Mouse (Mus musculus): ENCODE results near the gene Ccdc85c. TPM values are rescaled to one million over a fixed set of nuclear protein-coding genes. Genes with fewer than 3 reads are reported as not detected.

Ccdc85c gene
- 7.0 TPM for polyA plus RNA-seq (2012; fragmentation: generic; extraction: Trizol)
- long read RNA-seq, experiment 1, partial matches to known transcripts: 0 of 15 reads
- long read RNA-seq, experiment 1, other reads (novel, unspliced or antisense): 15 of 15 reads
- long read RNA-seq, experiment 2, partial matches to known transcripts: 0 of 1 reads
- long read RNA-seq, experiment 2, other reads (novel, unspliced or antisense): 1 of 1 reads

GRCm38 (mm10) chr12:108274661-108275507 lies at the start of gene Ccdc85c:
Ccdc85c (minus strand) TSS chr12:108275425.
- H3K4me3 ChIP-seq (ENCODE audit: insufficient read depth, poor library complexity, severe bottlenecking): peak within 1 kb of the TSS; percentile 43
- H3K27me3 ChIP-seq (ENCODE audit: control insufficient read depth, insufficient read depth, insufficient read length): no peaks in the 10 kb centered on the region
- no peaks in the 10 kb centered on the region for H3K79me2 ChIP-seq (ENCODE audit: control insufficient read depth, insufficient read depth)
- peaks cover 4% of the 10 kb centered on the region for H3K79me3 ChIP-seq (ENCODE audit: low read depth)
- TF ChIP-seq CEBPB (IDR thresholded peaks at IDR 0.05; ENCODE audit: low read depth) (no peak), USF1 (IDR thresholded peaks at IDR 0.05; ENCODE audit: low read depth) (no peak), MYOG (IDR thresholded peaks at IDR 0.05; ENCODE audit: control insufficient read depth, extremely low read depth, insufficient read length) (no peak), CTCF (IDR thresholded peaks at IDR 0.05; ENCODE audit: control insufficient read depth, insufficient read depth, insufficient read length) (no peak), MAX (IDR thresholded peaks at IDR 0.05) (no peak), MYOD1 (IDR thresholded peaks at IDR 0.05; ENCODE audit: control insufficient read depth, insufficient read length, low read depth) (no peak), FOSL1 (IDR thresholded peaks at IDR 0.05; ENCODE audit: insufficient read depth, low read length, poor library complexity, severe bottlenecking) (no peak)
- H3K36me3 ChIP-seq (ENCODE audit: control insufficient read depth, insufficient read depth): no peaks in the 10 kb centered on the region
- H3ac ChIP-seq (ENCODE audit: control insufficient read depth, insufficient read length, low read depth): peak within 1 kb of the TSS; percentile 87

GRCm38 (mm10) chr12:108320096-108320495 lies 44.9 kb upstream of the Ccdc85c start:
- H3K79me2 ChIP-seq (ENCODE audit: control insufficient read depth, insufficient read depth): no peaks in the 10 kb centered on the region
- TF ChIP-seq CTCF (IDR thresholded peaks at IDR 0.05; ENCODE audit: control insufficient read depth, insufficient read depth, insufficient read length) (no peak), MYOD1 (IDR thresholded peaks at IDR 0.05; ENCODE audit: control insufficient read depth, insufficient read length, low read depth) (no peak), CEBPB (IDR thresholded peaks at IDR 0.05; ENCODE audit: low read depth) (no peak), USF1 (IDR thresholded peaks at IDR 0.05; ENCODE audit: low read depth) (no peak), FOSL1 (IDR thresholded peaks at IDR 0.05; ENCODE audit: insufficient read depth, low read length, poor library complexity, severe bottlenecking) (no peak), MYOG (IDR thresholded peaks at IDR 0.05; ENCODE audit: control insufficient read depth, extremely low read depth, insufficient read length) (no peak), MAX (IDR thresholded peaks at IDR 0.05) (no peak)
- H3K4me3 ChIP-seq (ENCODE audit: insufficient read depth, poor library complexity, severe bottlenecking): no peak overlapping the region
- no peaks in the 10 kb centered on the region for H3K36me3 ChIP-seq (ENCODE audit: control insufficient read depth, insufficient read depth)
- H3K79me3 ChIP-seq (ENCODE audit: low read depth): no peaks in the 10 kb centered on the region
- no peak overlapping the region for H3ac ChIP-seq (ENCODE audit: control insufficient read depth, insufficient read length, low read depth)
- no peaks in the 10 kb centered on the region for H3K27me3 ChIP-seq (ENCODE audit: control insufficient read depth, insufficient read depth, insufficient read length)

GRCm38 (mm10) chr12:108318499-108318898 lies 43.3 kb upstream of the Ccdc85c start:
- H3K4me3 ChIP-seq (ENCODE audit: insufficient read depth, poor library complexity, severe bottlenecking): no peak overlapping the region
- H3ac ChIP-seq (ENCODE audit: control insufficient read depth, insufficient read length, low read depth): no peak overlapping the region

GRCm38 (mm10) chr12:108317826-108318430 lies 42.7 kb upstream of the Ccdc85c start:
- no peaks in the 10 kb centered on the region for H3K27me3 ChIP-seq (ENCODE audit: control insufficient read depth, insufficient read depth, insufficient read length)
- TF ChIP-seq MYOG (IDR thresholded peaks at IDR 0.05; ENCODE audit: control insufficient read depth, extremely low read depth, insufficient read length) (no peak), MAX (IDR thresholded peaks at IDR 0.05) (no peak), FOSL1 (IDR thresholded peaks at IDR 0.05; ENCODE audit: insufficient read depth, low read length, poor library complexity, severe bottlenecking) (no peak), USF1 (IDR thresholded peaks at IDR 0.05; ENCODE audit: low read depth) (no peak)
- H3ac ChIP-seq (ENCODE audit: control insufficient read depth, insufficient read length, low read depth): no peak overlapping the region
- H3K36me3 ChIP-seq (ENCODE audit: control insufficient read depth, insufficient read depth): no peaks in the 10 kb centered on the region
- H3K79me3 ChIP-seq (ENCODE audit: low read depth): no peaks in the 10 kb centered on the region
- no peak overlapping the region for H3K4me3 ChIP-seq (ENCODE audit: insufficient read depth, poor library complexity, severe bottlenecking)
- H3K79me2 ChIP-seq (ENCODE audit: control insufficient read depth, insufficient read depth): no peaks in the 10 kb centered on the region

More at GRCm38 (mm10) chr12:108318499-108318898, 43.3 kb upstream of the Ccdc85c start:
- no peaks in the 10 kb centered on the region for H3K79me3 ChIP-seq (ENCODE audit: low read depth)
- TF ChIP-seq FOSL1 (IDR thresholded peaks at IDR 0.05; ENCODE audit: insufficient read depth, low read length, poor library complexity, severe bottlenecking): no peak
- TF ChIP-seq USF1 (IDR thresholded peaks at IDR 0.05; ENCODE audit: low read depth): no peak
- TF ChIP-seq MYOG (IDR thresholded peaks at IDR 0.05; ENCODE audit: control insufficient read depth, extremely low read depth, insufficient read length): no peak
- no peak for TF ChIP-seq CTCF (IDR thresholded peaks at IDR 0.05; ENCODE audit: control insufficient read depth, insufficient read depth, insufficient read length)
- no peak for TF ChIP-seq CEBPB (IDR thresholded peaks at IDR 0.05; ENCODE audit: low read depth)
- no peak for TF ChIP-seq MAX (IDR thresholded peaks at IDR 0.05)
- TF ChIP-seq MYOD1 (IDR thresholded peaks at IDR 0.05; ENCODE audit: control insufficient read depth, insufficient read length, low read depth): no peak
- H3K36me3 ChIP-seq (ENCODE audit: control insufficient read depth, insufficient read depth): no peaks in the 10 kb centered on the region
- H3K79me2 ChIP-seq (ENCODE audit: control insufficient read depth, insufficient read depth): no peaks in the 10 kb centered on the region
- H3K27me3 ChIP-seq (ENCODE audit: control insufficient read depth, insufficient read depth, insufficient read length): no peaks in the 10 kb centered on the region

GRCm38 (mm10) chr12:108317201-108317738 lies 42.0 kb upstream of the Ccdc85c start:
- Histone ChIP-seq H3K4me3 (ENCODE audit: insufficient read depth, poor library complexity, severe bottlenecking) (no peak overlapping the region), H3K36me3 (ENCODE audit: control insufficient read depth, insufficient read depth) (no peaks in the 10 kb centered on the region), H3K79me3 (ENCODE audit: low read depth) (no peaks in the 10 kb centered on the region), H3ac (ENCODE audit: control insufficient read depth, insufficient read length, low read depth) (no peak overlapping the region), H3K27me3 (ENCODE audit: control insufficient read depth, insufficient read depth, insufficient read length) (no peaks in the 10 kb centered on the region), H3K79me2 (ENCODE audit: control insufficient read depth, insufficient read depth) (no peaks in the 10 kb centered on the region)
- TF ChIP-seq MYOG (IDR thresholded peaks at IDR 0.05; ENCODE audit: control insufficient read depth, extremely low read depth, insufficient read length) (no peak), USF1 (IDR thresholded peaks at IDR 0.05; ENCODE audit: low read depth) (no peak), CEBPB (IDR thresholded peaks at IDR 0.05; ENCODE audit: low read depth) (no peak), MYOD1 (IDR thresholded peaks at IDR 0.05; ENCODE audit: control insufficient read depth, insufficient read length, low read depth) (no peak), MAX (IDR thresholded peaks at IDR 0.05) (no peak), FOSL1 (IDR thresholded peaks at IDR 0.05; ENCODE audit: insufficient read depth, low read length, poor library complexity, severe bottlenecking) (no peak), CTCF (IDR thresholded peaks at IDR 0.05; ENCODE audit: control insufficient read depth, insufficient read depth, insufficient read length) (no peak)
